ENCODE assay signal across 8 mouse cellular contexts in the genomic region with DNA sequence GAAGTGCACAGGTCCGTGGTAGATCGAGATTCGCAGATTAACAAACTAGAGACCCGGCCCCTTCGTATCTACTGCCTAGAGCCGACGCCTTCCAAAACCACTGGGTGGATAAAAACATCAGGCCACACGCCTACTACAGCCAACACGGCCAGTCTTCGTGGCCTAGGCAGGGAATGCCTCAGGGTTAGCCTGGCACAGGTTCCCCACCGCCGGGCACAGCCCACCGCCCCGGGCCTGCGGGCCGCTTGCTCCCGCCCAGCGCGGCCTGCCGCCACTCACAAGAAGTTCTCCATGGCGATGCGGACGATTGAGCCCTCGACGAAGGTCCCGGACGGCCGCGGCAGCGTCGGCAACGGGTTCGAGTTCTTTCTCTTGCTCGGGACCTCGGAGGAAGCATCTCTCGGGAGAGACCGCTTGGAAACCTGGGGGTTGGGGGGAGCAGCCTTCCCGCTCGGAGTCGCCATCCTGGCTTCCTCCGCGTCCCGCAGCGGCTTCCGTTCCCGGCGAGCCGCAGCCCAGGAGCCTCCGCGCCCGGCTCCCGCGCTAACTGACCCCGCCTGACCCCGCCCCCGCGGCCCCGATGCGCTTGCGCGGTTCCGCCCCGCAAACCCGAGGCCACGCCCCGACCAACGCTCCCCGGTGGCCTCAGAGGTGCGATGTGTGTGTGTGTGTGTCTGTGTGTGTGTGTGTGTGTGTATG. TPM values are rescaled to one million over a fixed set of nuclear protein-coding genes. Genes with fewer than 3 reads are reported as not detected.
DNase-seq lines count a peak whose midpoint lies in the region; ATAC-seq and TF ChIP-seq lines count a peak whose summit lies in the region.

A gene (minus strand): TSS at position 543 of the 699 bp plus-strand sequence.

- peak; percentile 96 for ATAC-seq in forebrain, embryonic 16.5 days
- peak; percentile 95 for ATAC-seq in neural tube, embryonic 15.5 days (ENCODE audit: low FRiP score)

- H3K9ac ChIP-seq in MEL (ENCODE audit: control insufficient read depth, low read depth, low read length, poor library complexity, severe bottlenecking): peak within 1 kb of the TSS; percentile 100
- H3K9ac ChIP-seq in forebrain, embryonic 16.5 days (replicated peaks; ENCODE audit: low read depth, low read length): peak within 1 kb of the TSS; percentile 90
- peak within 1 kb of the TSS; percentile 93 for H3K9ac ChIP-seq in neural tube, embryonic 15.5 days (replicated peaks)

- TF ChIP-seq RAD21 in MEL (IDR thresholded peaks at IDR 0.05; ENCODE audit: low read depth, low read length): no peak

- H3K4me2 ChIP-seq in forebrain, embryonic 16.5 days (ENCODE audit: low read length): peak within 1 kb of the TSS; percentile 71
- H3K4me2 ChIP-seq in neural tube, embryonic 15.5 days: peak within 1 kb of the TSS; percentile 62

- TF ChIP-seq POLR2A in MEL (IDR thresholded peaks at IDR 0.05; ENCODE audit: control insufficient read depth in 1 of 2, insufficient read depth in 1 of 2, low read depth in 1 of 2, low read length in 2 of 2, poor library complexity in 1 of 2): peak; percentile 82 to 83
- TF ChIP-seq POLR2A in lung, adult 2 months (IDR thresholded peaks at IDR 0.05; ENCODE audit: borderline replicate concordance, extremely low read depth, low read depth, low read length): peak; percentile 47; the same call in 1 of the 2 replicates

- peak; percentile 90 for DNase-seq in MEL (ENCODE audit: low read depth, low spot score)
- peak; percentile 89 to 96 for DNase-seq in cerebellum, adult 18-20 months
- DNase-seq in heart, postnatal 36 days: peak; percentile 95 to 96
- peak; percentile 85 to 95 for DNase-seq in layer of hippocampus, adult 2 months (ENCODE audit: low spot score in 2 of 2)
- DNase-seq in lung, adult 2 months: peak; percentile 92
- peak; percentile 98 for DNase-seq in testis, postnatal 10 days (ENCODE audit: low spot score)

- peak within 1 kb of the TSS; percentile 76 for H3K27ac ChIP-seq in MEL (ENCODE audit: control insufficient read depth, low read depth, low read length)
- H3K27ac ChIP-seq in forebrain, embryonic 16.5 days (ENCODE audit: low read length): peak within 1 kb of the TSS; percentile 75
- peak within 1 kb of the TSS; percentile 84 for H3K27ac ChIP-seq in layer of hippocampus, adult 2 months
- H3K27ac ChIP-seq in neural tube, embryonic 15.5 days (replicated peaks): peak within 1 kb of the TSS; percentile 74

- intact Hi-C loops in heart, postnatal 36 days (cut with DNase I): no loop called here

- peaks cover 27% of the 10 kb centered on the region for H3K79me2 ChIP-seq in MEL (ENCODE audit: control insufficient read depth, insufficient read depth, low read length, poor library complexity)

- no peak for TF ChIP-seq EP300 in MEL (IDR thresholded peaks at IDR 0.05; ENCODE audit: low read depth in 1 of 2, low read length in 2 of 2)

- no peaks in the 10 kb centered on the region for H3K27me3 ChIP-seq in MEL (ENCODE audit: control insufficient read depth in 1 of 2, insufficient read depth in 2 of 2, low read length in 2 of 2)
- no peaks in the 10 kb centered on the region for H3K27me3 ChIP-seq in forebrain, embryonic 16.5 days (replicated peaks; ENCODE audit: control insufficient read depth, insufficient read depth, low read length)
- no peaks in the 10 kb centered on the region for H3K27me3 ChIP-seq in neural tube, embryonic 15.5 days (replicated peaks)

- under 1% methylated on average over 57 of the region's 69 CpGs for WGBS in forebrain, embryonic 16.5 days
- under 1% methylated on average over 69 of the region's 69 CpGs for WGBS in lung, adult 2 months
- WGBS in neural tube, embryonic 15.5 days: under 1% methylated on average over 69 of the region's 69 CpGs

- no peaks in the 10 kb centered on the region for H3K9me3 ChIP-seq in MEL (replicated peaks; ENCODE audit: insufficient read depth, low read length)
- no peaks in the 10 kb centered on the region for H3K9me3 ChIP-seq in forebrain, embryonic 16.5 days (ENCODE audit: control insufficient read depth, low read length)
- no peaks in the 10 kb centered on the region for H3K9me3 ChIP-seq in neural tube, embryonic 15.5 days (replicated peaks)

- TF ChIP-seq CTCF in MEL (IDR thresholded peaks at IDR 0.05 in 2 of 3, conservative IDR thresholded peaks at IDR 0.05 in 1 of 3; ENCODE audit: control insufficient read depth in 1 of 3, insufficient read depth in 1 of 3, low read depth in 2 of 3, low read length in 3 of 3, poor library complexity in 1 of 3, severe bottlenecking in 1 of 3): no peak
- 0 out of 2 replicates have a peak, but pooled peaks have one; percentile 2 for TF ChIP-seq CTCF in layer of hippocampus, adult 2 months (conservative IDR thresholded peaks at IDR 0.05)
- no peak for TF ChIP-seq CTCF in lung, adult 2 months (IDR thresholded peaks at IDR 0.05; ENCODE audit: insufficient read depth, low read length)

- H3K4me1 ChIP-seq in MEL (ENCODE audit: control insufficient read depth in 1 of 2, insufficient read depth in 2 of 2, low read length in 2 of 2): peaks cover 0 to 4% of the 10 kb centered on the region in 2 experiments; a peak in 3 of 4 replicates
- peaks cover 8% of the 10 kb centered on the region for H3K4me1 ChIP-seq in forebrain, embryonic 16.5 days (replicated peaks; ENCODE audit: control insufficient read depth, insufficient read depth, low read length)
- peaks cover 3% of the 10 kb centered on the region; the same call in 1 of the 2 replicates for H3K4me1 ChIP-seq in lung, adult 2 months (ENCODE audit: control insufficient read depth, insufficient read depth, low read length)
- peaks cover 8% of the 10 kb centered on the region for H3K4me1 ChIP-seq in neural tube, embryonic 15.5 days

- H3K36me3 ChIP-seq in MEL (ENCODE audit: control insufficient read depth in 1 of 2, insufficient read depth in 2 of 2, low read length in 2 of 2): peaks cover under 1 to 9% of the 10 kb centered on the region in 2 experiments; a peak in 3 of 4 replicates
- no peaks in the 10 kb centered on the region for H3K36me3 ChIP-seq in forebrain, embryonic 16.5 days (ENCODE audit: control insufficient read depth, insufficient read depth)
- H3K36me3 ChIP-seq in neural tube, embryonic 15.5 days: no peaks in the 10 kb centered on the region

- peak within 1 kb of the TSS; percentile 93 to 100 for H3K4me3 ChIP-seq in MEL (ENCODE audit: control insufficient read depth in 1 of 2, insufficient read depth in 1 of 2, low read depth in 2 of 2, low read length in 2 of 2)
- peak within 1 kb of the TSS; percentile 95 for H3K4me3 ChIP-seq in forebrain, embryonic 16.5 days (replicated peaks; ENCODE audit: low read length)
- H3K4me3 ChIP-seq in layer of hippocampus, adult 2 months: peak within 1 kb of the TSS; percentile 98
- peak within 1 kb of the TSS; percentile 90 for H3K4me3 ChIP-seq in lung, adult 2 months (replicated peaks; ENCODE audit: extremely low read depth, low read depth, low read length)
- peak within 1 kb of the TSS; percentile 91 for H3K4me3 ChIP-seq in neural tube, embryonic 15.5 days (replicated peaks)

TF ChIP-seq in MEL, 35 proteins besides CTCF, POLR2A, EP300 and RAD21:
- no peak for TF ChIP-seq GABPA (IDR thresholded peaks at IDR 0.05; ENCODE audit: low read depth, low read length)
- 0 out of 2 replicates have a peak, but pooled peaks have one; percentile 19 for TF ChIP-seq TBP (IDR thresholded peaks at IDR 0.05; ENCODE audit: low read depth, low read length)
- TF ChIP-seq ELF1 (IDR thresholded peaks at IDR 0.05; ENCODE audit: low read depth, low read length): no peak
- no peak for TF ChIP-seq MAFK (IDR thresholded peaks at IDR 0.05; ENCODE audit: borderline replicate concordance, low read depth, low read length)
- TF ChIP-seq RCOR1 (IDR thresholded peaks at IDR 0.05; ENCODE audit: low read depth, low read length): no peak
- TF ChIP-seq BHLHE40 (IDR thresholded peaks at IDR 0.05; ENCODE audit: borderline replicate concordance, low read depth, low read length): no peak
- no peak for TF ChIP-seq CHD2 (IDR thresholded peaks at IDR 0.05; ENCODE audit: low read length)
- peak; percentile 82 for TF ChIP-seq NELFE (IDR thresholded peaks at IDR 0.05; ENCODE audit: low read depth, low read length)
- TF ChIP-seq JUND (IDR thresholded peaks at IDR 0.05; ENCODE audit: low read depth, low read length): no peak
- no peak for TF ChIP-seq E2F4 (IDR thresholded peaks at IDR 0.05; ENCODE audit: borderline replicate concordance, low read depth, low read length)
- TF ChIP-seq SIN3A (IDR thresholded peaks at IDR 0.05; ENCODE audit: low read length): peak; percentile 32; the same call in 1 of the 2 replicates
- TF ChIP-seq ZC3H11A (IDR thresholded peaks at IDR 0.05; ENCODE audit: low read depth, low read length): no peak
- TF ChIP-seq NRF1 (IDR thresholded peaks at IDR 0.05; ENCODE audit: insufficient read depth, low read depth, low read length, poor library complexity, severe bottlenecking): peak; percentile 76
- TF ChIP-seq HCFC1 (IDR thresholded peaks at IDR 0.05; ENCODE audit: low read depth, low read length): peak; percentile 51

RNA-seq across cellular contexts. Expression of the gene that starts here (rescaled TPM):
- 29.9 and 36.1 TPM in 2 replicates for total RNA-seq in MEL (2012; rRNA removed)
- 10 to 100 TPM; 36.8 to 77.3 TPM for polyA plus RNA-seq in MEL (2012; ENCODE audit: insufficient read depth in 1 of 2, insufficient read length in 2 of 2, low read depth in 1 of 2, low replicate concordance in 2 of 2, missing spikeins in 1 of 2)
- 30.7 and 30.8 TPM in 2 replicates for polyA plus RNA-seq in forebrain, embryonic 16.5 days (2015; fragmentation: Nextera tagmentation; extraction: Ambion mirVana)
- total RNA-seq in heart, postnatal 36 days (2021): 10 to 100 TPM; 19.6 to 22.7 TPM
- total RNA-seq in layer of hippocampus, adult 2 months (2021): 10 to 100 TPM; 31.7 to 40.8 TPM
- 3.8 and 9.5 TPM in 2 replicates for polyA plus RNA-seq in lung, adult 2 months (2012; rRNA removed)
- 24.6 and 27.5 TPM in 2 replicates for polyA plus RNA-seq in neural tube, embryonic 15.5 days (2015; fragmentation: Nextera tagmentation; extraction: Ambion mirVana)

Comparison
In these comparisons a context has a peak if more than half of its experiments do, and no peak if none do; other contexts are left out.
1. Peak in every context shown above with its lines: DNase-seq, ATAC-seq, H3K4me3 ChIP-seq and H3K27ac ChIP-seq.